Mouse (Mus musculus) neutrophil, adult 65 days (primary cell): ENCODE measurements around the gene Tulp3. TPM values are rescaled to one million over a fixed set of nuclear protein-coding genes. Genes with fewer than 3 reads are reported as not detected.

Source experiments
- total RNA-seq: library from RNA; stranded (reverse); gene quantifications from 2 replicates; pipeline ENCODE4 v1.2.4, GENCODE M21; 2023

The Tulp3 gene
- 0.52 and 0.69 TPM in 2 replicates for total RNA-seq

GRCm38 (mm10) chr6:128355726-128356416 is at the start of gene Tulp3:
Gene Tulp3, minus strand, starts transcription at chr6:128355851.

GRCm38 (mm10) chr6:128398996-128399395 is 43.3 kb upstream of the Tulp3 start, which contains the start of gene Nrip2:
Gene Nrip2, plus strand, starts transcription at chr6:128399296.

GRCm38 (mm10) chr6:128375192-128375591 is 19.5 kb upstream of the Tulp3 start, which contains the start of the genes Tex52 and Gm44596:
Gene Tex52, plus strand, starts transcription at chr6:128375456.
Gene Gm44596, plus strand, starts transcription at chr6:128375503.

GRCm38 (mm10) chr6:128362381-128363006 is 6.8 kb upstream of the Tulp3 start, which contains the start of the genes Rhno1 and Foxm1:
Gene Rhno1, minus strand, starts transcription at chr6:128362911.
Gene Foxm1, plus strand, starts transcription at chr6:128362967.

GRCm38 (mm10) chr6:128300134-128301001 is 55.3 kb downstream of the Tulp3 start, which contains the start of gene Tead4:
Gene Tead4, minus strand, starts transcription at chr6:128300823.

Other genes starting within 250 kb of the Tulp3 start
- gene Tspan9, start 212.3 kb downstream of the Tulp3 start, total RNA-seq = 0.48 and 0.73 TPM in 2 replicates
- gene Tead4, start 55.0 kb downstream of the Tulp3 start, total RNA-seq = 0.20 and 0.25 TPM in 2 replicates
- 28.1 and 28.7 TPM in 2 replicates for gene Rhno1, start 7.1 kb upstream of the Tulp3 start, total RNA-seq
- gene Foxm1, start 7.1 kb upstream of the Tulp3 start, total RNA-seq = 53.1 and 61.4 TPM in 2 replicates
- gene Tex52, start 19.6 kb upstream of the Tulp3 start, total RNA-seq = not detected in 2 replicates
- not detected in 2 replicates for gene Gm44596, start 19.7 kb upstream of the Tulp3 start, total RNA-seq
- gene Nrip2, start 43.4 kb upstream of the Tulp3 start, total RNA-seq = not detected in 2 replicates
- 8.4 and 14.2 TPM in 2 replicates for gene Itfg2, start 69.1 kb upstream of the Tulp3 start, total RNA-seq
- 26.8 and 30.6 TPM in 2 replicates for gene Fkbp4, start 82.8 kb upstream of the Tulp3 start, total RNA-seq
- not detected in 2 replicates for gene Pzp, start 170.9 kb upstream of the Tulp3 start, total RNA-seq
- gene A2ml1, start 225.8 kb upstream of the Tulp3 start, total RNA-seq = not detected in 2 replicates